Mouse (Mus musculus) hindbrain, embryonic 11.5 days (tissue): ENCODE measurements around the gene Olfr270. TPM values are rescaled to one million over a fixed set of nuclear protein-coding genes. Genes with fewer than 3 reads are reported as not detected.

Source experiments
- ATAC-seq: fragments of 200-750 bp; cut with Nextera tagmentation; 2 replicates; pipeline ENCODE4 v1.8.0; 2017; ENCODE audit warnings: mild to moderate bottlenecking, moderate TSS enrichment, moderate library complexity; ENCODE audit not compliant: low FRiP score
- DNase-seq: peaks from one replicate; pipeline ENCODE4 v3.0.0-alpha.2; 2015; ENCODE audit warnings: low spot score
- H3K27ac ChIP-seq: fragments of 300-500 bp; sonication (generic); 2 replicates; pipeline ENCODE4 v1.5.1; 2014; ENCODE audit warnings: mild to moderate bottlenecking, low read depth, low read length
- H3K27me3 ChIP-seq: fragments of 300-500 bp; sonication (generic); 2 replicates; pipeline ENCODE4 v1.6.1; 2014; ENCODE audit warnings: mild to moderate bottlenecking, low read length, moderate library complexity, mixed read lengths; ENCODE audit not compliant: control insufficient read depth, insufficient read depth
- H3K36me3 ChIP-seq: fragments of 300-500 bp; sonication (generic); 2 replicates; pipeline ENCODE4 v1.6.1; 2014; ENCODE audit warnings: mild to moderate bottlenecking, low read length, moderate library complexity, mixed read lengths; ENCODE audit not compliant: control insufficient read depth, insufficient read depth
- H3K4me1 ChIP-seq: fragments of 300-500 bp; sonication (generic); replicated peaks from 2 replicates; pipeline ENCODE4 v1.6.1; 2014; ENCODE audit warnings: low read length, mixed read lengths; ENCODE audit not compliant: control insufficient read depth, insufficient read depth
- H3K4me2 ChIP-seq: fragments of 300-500 bp; sonication (generic); replicated peaks from 2 replicates; pipeline ENCODE4 v1.6.1; 2014; ENCODE audit warnings: mild to moderate bottlenecking, low read depth, low read length
- H3K4me3 ChIP-seq: fragments of 300-500 bp; sonication (generic); 2 replicates; pipeline ENCODE4 v1.5.1; 2014; ENCODE audit warnings: low read depth, low read length
- H3K9ac ChIP-seq: fragments of 300-500 bp; sonication (generic); 2 replicates; pipeline ENCODE4 v1.6.1; 2014; ENCODE audit warnings: low read depth, low read length
- H3K9me3 ChIP-seq: fragments of 300-500 bp; sonication (generic); 2 replicates; pipeline ENCODE4 v1.6.1; 2016; ENCODE audit warnings: low read length; ENCODE audit not compliant: control insufficient read depth
- WGBS: fragments of 180-500 bp; shearing (Covaris S2); extraction: QIAGEN DNeasy Blood & Tissue Kit; methylation state at CpG from one replicate; pipeline ENCODE4 v1.1.7; 2014; 5-methylcytosine and 5-hydroxymethylcytosine counted together
- polyA plus RNA-seq: library from polyadenylated mRNA; unstranded; fragments of >200 nt; fragmentation: Nextera tagmentation; extraction: Ambion mirVana; gene quantifications from 2 replicates; pipeline ENCODE4 v1.2.1, GENCODE M21; 2014

Gene Olfr270
- polyA plus RNA-seq, 1 experiment from 2014 or later = not detected

- Histone ChIP-seq H3K27me3 (no peaks in the 10 kb centered on the region), H3K4me1 (no peaks in the 10 kb centered on the region), H3K36me3 (peaks cover 16% of the 10 kb centered on the region), H3K4me3 (no peak overlapping the region), H3K9me3 (no peaks in the 10 kb centered on the region), H3K9ac (no peak overlapping the region), H3K4me2 (no peak overlapping the region), H3K27ac (no peak overlapping the region)
- no peak for DNase-seq
- 87% methylated on average over 1 of the region's 1 CpGs for WGBS
- no peak for ATAC-seq
Measured at GRCm38 (mm10) chr4:53018392-53018791, 54.0 kb downstream of the Olfr270 start.

Other genes starting within 250 kb of the Olfr270 start
- not detected in 2 replicates for gene Olfr275, start 149.9 kb upstream of the Olfr270 start, polyA plus RNA-seq
- gene Olfr273, start 105.3 kb upstream of the Olfr270 start, polyA plus RNA-seq = not detected in 2 replicates
- not detected in 2 replicates for gene Olfr272, start 45.4 kb upstream of the Olfr270 start, polyA plus RNA-seq
- gene Nipsnap3a, start 24.7 kb downstream of the Olfr270 start, polyA plus RNA-seq = not detected in 2 replicates
- gene Nipsnap3b, start 47.3 kb downstream of the Olfr270 start, polyA plus RNA-seq = 129 and 132 TPM in 2 replicates
- gene Abca1, start 195.3 kb downstream of the Olfr270 start, polyA plus RNA-seq = 6.1 and 7.5 TPM in 2 replicates